Mouse (Mus musculus): ENCODE data around the gene H2al1e. TPM values are rescaled to one million over a fixed set of nuclear protein-coding genes. Genes with fewer than 3 reads are reported as not detected.

The H2al1e gene
- polyA plus RNA-seq (2012; rRNA removed) = not detected in 2 replicates

DNA sequence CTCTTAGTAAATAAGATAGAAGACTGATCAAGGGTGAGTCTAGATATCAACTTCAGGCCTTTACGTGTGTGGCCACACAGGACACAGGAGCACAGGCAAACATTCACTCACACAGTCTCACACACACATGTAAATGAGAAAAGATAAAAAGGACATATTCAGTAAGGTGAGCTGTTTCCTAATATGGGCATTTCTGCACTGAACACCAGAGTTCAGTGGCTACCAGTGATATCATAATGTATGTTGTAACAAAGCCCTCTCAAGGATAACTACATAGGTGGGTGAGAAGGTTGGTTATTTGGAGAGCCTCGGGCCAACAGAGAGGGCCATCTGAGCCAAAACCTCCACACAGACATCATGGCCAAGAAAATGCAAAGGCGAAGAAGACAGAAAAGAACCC lies at the start of gene H2al1e:
Gene H2al1e (plus strand): TSS at position 301 of the 400 bp plus-strand sequence.

DNA sequence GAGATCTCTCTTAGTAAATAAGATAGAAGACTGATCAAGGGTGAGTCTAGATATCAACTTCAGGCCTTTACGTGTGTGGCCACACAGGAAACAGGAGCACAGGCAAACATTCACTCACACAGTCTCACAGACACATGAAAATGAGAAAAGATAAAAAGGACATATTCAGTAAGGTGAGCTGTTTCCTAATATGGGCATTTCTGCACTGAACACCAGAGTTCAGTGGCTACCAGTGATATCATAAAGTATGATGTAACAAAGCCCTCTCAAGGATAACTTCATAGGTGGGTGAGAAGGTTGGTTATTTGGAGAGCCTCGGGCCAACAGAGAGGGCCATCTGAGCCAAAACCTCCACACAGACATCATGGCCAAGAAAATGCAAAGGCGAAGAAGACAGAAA lies 12.8 kb upstream of the H2al1e start, which contains the start of gene H2al1a:
Gene H2al1a (plus strand): TSS at position 301 of the 400 bp plus-strand sequence.

DNA sequence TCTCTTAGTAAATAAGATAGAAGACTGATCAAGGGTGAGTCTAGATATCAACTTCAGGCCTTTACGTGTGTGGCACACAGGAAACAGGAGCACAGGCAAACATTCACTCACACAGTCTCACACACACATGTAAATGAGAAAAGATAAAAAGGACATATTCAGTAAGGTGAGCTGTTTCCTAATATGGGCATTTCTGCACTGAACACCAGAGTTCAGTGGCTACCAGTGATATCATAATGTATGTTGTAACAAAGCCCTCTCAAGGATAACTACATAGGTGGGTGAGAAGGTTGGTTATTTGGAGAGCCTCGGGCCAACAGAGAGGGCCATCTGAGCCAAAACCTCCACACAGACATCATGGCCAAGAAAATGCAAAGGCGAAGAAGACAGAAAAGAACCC lies 9.6 kb upstream of the H2al1e start, which contains the start of gene H2al1b:
Gene H2al1b (plus strand): TSS at position 301 of the 400 bp plus-strand sequence.

DNA sequence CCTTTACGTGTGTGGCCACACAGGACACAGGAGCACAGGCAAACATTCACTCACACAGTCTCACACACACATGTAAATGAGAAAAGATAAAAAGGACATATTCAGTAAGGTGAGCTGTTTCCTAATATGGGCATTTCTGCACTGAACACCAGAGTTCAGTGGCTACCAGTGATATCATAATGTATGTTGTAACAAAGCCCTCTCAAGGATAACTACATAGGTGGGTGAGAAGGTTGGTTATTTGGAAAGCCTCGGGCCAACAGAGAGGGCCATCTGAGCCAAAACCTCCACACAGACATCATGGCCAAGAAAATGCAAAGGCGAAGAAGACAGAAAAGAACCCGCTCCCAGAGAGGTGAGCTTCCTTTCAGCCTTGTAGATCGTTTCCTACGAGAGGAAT lies 6.4 kb upstream of the H2al1e start, which contains the start of gene H2al1c:
Gene H2al1c (plus strand): TSS at position 301 of the 400 bp plus-strand sequence.

DNA sequence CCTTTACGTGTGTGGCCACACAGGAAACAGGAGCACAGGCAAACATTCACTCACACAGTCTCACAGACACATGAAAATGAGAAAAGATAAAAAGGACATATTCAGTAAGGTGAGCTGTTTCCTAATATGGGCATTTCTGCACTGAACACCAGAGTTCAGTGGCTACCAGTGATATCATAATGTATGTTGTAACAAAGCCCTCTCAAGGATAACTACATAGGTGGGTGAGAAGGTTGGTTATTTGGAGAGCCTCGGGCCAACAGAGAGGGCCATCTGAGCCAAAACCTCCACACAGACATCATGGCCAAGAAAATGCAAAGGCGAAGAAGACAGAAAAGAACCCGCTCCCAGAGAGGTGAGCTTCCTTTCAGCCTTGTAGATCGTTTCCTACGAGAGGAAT lies 3.2 kb upstream of the H2al1e start, which contains the start of gene H2al1d:
Gene H2al1d (plus strand): TSS at position 301 of the 400 bp plus-strand sequence.

DNA sequence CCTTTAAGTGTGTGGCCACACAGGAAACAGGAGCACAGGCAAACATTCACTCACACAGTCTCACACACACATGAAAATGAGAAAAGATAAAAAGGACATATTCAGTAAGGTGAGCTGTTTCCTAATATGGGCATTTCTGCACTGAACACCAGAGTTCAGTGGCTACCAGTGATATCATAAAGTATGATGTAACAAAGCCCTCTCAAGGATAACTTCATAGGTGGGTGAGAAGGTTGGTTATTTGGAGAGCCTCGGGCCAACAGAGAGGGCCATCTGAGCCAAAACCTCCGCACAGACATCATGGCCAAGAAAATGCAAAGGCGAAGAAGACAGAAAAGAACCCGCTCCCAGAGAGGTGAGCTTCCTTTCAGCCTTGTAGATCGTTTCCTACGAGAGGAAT lies 3.1 kb downstream of the H2al1e start, which contains the start of gene H2al1f:
Gene H2al1f (plus strand): TSS at position 301 of the 400 bp plus-strand sequence.

DNA sequence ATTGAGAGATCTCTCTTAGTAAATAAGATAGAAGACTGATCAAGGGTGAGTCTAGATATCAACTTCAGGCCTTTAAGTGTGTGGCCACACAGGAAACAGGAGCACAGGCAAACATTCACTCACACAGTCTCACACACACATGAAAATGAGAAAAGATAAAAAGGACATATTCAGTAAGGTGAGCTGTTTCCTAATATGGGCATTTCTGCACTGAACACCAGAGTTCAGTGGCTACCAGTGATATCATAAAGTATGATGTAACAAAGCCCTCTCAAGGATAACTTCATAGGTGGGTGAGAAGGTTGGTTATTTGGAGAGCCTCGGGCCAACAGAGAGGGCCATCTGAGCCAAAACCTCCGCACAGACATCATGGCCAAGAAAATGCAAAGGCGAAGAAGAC lies 6.2 kb downstream of the H2al1e start, which contains the start of gene H2al1g:
Gene H2al1g (plus strand): TSS at position 301 of the 400 bp plus-strand sequence.

DNA sequence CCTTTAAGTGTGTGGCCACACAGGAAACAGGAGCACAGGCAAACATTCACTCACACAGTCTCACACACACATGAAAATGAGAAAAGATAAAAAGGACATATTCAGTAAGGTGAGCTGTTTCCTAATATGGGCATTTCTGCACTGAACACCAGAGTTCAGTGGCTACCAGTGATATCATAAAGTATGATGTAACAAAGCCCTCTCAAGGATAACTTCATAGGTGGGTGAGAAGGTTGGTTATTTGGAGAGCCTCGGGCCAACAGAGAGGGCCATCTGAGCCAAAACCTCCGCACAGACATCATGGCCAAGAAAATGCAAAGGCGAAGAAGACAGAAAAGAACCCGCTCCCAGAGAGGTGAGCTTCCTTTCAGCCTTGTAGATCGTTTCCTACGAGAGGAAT lies 9.5 kb downstream of the H2al1e start, which contains the start of gene H2al1h:
Gene H2al1h (plus strand): TSS at position 301 of the 400 bp plus-strand sequence.

DNA sequence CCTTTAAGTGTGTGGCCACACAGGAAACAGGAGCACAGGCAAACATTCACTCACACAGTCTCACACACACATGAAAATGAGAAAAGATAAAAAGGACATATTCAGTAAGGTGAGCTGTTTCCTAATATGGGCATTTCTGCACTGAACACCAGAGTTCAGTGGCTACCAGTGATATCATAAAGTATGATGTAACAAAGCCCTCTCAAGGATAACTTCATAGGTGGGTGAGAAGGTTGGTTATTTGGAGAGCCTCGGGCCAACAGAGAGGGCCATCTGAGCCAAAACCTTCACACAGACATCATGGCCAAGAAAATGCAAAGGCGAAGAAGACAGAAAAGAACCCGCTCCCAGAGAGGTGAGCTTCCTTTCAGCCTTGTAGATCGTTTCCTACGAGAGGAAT lies 12.6 kb downstream of the H2al1e start, which contains the start of gene H2al1i:
Gene H2al1i (plus strand): TSS at position 301 of the 400 bp plus-strand sequence.

DNA sequence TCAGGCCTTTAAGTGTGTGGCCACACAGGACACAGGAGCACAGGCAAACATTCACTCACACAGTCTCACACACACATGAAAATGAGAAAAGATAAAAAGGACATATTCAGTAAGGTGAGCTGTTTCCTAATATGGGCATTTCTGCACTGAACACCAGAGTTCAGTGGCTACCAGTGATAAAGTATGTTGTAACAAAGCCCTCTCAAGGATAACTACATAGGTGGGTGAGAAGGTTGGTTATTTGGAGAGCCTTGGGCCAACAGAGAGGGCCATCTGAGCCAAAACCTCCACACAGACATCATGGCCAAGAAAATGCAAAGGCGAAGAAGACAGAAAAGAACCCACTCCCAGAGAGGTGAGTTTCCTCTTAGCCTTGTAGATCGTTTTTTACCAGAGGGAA lies 15.8 kb downstream of the H2al1e start, which contains the start of gene H2al1j:
Gene H2al1j (plus strand): TSS at position 301 of the 400 bp plus-strand sequence.

Other genes starting within 250 kb of the H2al1e start
- not detected in 2 replicates for gene H2al1a, start 12.7 kb upstream of the H2al1e start, polyA plus RNA-seq (2012; rRNA removed)
- gene H2al1b, start 9.5 kb upstream of the H2al1e start, polyA plus RNA-seq (2012; rRNA removed) = not detected in 2 replicates
- not detected in 2 replicates for gene H2al1c, start 6.3 kb upstream of the H2al1e start, polyA plus RNA-seq (2012; rRNA removed)
- not detected in 2 replicates for gene H2al1d, start 3.1 kb upstream of the H2al1e start, polyA plus RNA-seq (2012; rRNA removed)
- gene H2al1f, start 3.2 kb downstream of the H2al1e start, polyA plus RNA-seq (2012; rRNA removed) = not detected in 2 replicates
- not detected in 2 replicates for gene H2al1g, start 6.3 kb downstream of the H2al1e start, polyA plus RNA-seq (2012; rRNA removed)
- not detected in 2 replicates for gene H2al1h, start 9.6 kb downstream of the H2al1e start, polyA plus RNA-seq (2012; rRNA removed)
- gene H2al1i, start 12.7 kb downstream of the H2al1e start, polyA plus RNA-seq (2012; rRNA removed) = not detected in 2 replicates
- gene H2al1j, start 15.9 kb downstream of the H2al1e start, polyA plus RNA-seq (2012; rRNA removed) = not detected in 2 replicates

Measured in liver, embryonic 14 days (tissue).